Mouse (Mus musculus) embryonic fibroblast, embryonic 13.5 days (primary cell): Measurements from ENCODE around the gene Cdc14a.

ENCODE experiments used
- CTCF ChIP-seq: IDR thresholded peaks from 2 replicates; pipeline ENCODE4 v1.5.1; 2011; ENCODE audit warnings: mild to moderate bottlenecking, control low read depth, low read length, moderate library complexity, borderline replicate concordance; ENCODE audit not compliant: insufficient read depth
- POLR2A ChIP-seq: IDR thresholded peaks from 2 replicates; pipeline ENCODE4 v1.6.1; 2011; ENCODE audit warnings: low read depth, mild to moderate bottlenecking, control low read depth, low read length, moderate library complexity

DNA sequence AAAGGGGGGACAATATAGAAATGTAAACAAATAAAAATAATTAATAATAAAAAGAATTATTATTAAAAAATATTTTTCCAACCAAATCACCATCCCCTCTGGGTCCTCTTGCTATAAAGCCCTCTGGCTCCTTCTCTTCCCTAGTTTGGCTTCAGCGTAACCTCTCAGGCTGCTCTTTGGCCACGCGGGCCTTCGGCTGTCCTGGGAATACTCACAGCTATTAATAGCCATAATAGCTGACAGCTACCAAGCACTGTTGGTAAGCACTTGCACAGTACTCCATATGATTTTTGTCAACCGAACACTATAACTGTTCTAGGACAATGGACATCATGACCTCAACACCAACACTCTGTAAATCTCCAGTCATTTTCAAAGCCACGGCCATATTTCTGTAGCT, 135.0 kb downstream of the Cdc14a start:
- TF ChIP-seq CTCF (no peak), POLR2A (no peak)
